Mouse (Mus musculus): Measurements from ENCODE around the gene Edem3.

DNA sequence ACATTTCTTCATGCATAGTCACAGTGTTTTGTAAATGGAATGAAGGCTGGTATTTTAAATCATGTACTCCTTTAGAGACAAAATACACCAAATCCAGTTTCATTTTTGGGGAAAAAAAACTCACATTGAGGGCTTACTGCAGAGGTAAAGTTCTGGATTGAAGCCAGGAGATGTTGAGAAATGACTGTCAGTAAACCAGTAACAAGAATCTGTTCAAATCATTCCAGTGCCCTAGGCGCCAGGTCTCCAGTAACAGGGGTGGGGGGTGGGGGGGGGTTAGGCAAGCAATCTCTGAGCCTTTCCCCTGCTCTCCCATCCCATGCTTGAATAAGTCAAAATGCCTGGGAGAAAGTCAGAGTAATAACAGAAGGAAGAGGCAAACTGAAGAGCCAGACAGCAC is 100.4 kb downstream of the Edem3 start:
- TF ChIP-seq POLR2A (IDR thresholded peaks at IDR 0.05; ENCODE audit: control insufficient read depth, low read depth, low read length): no peak
- no peak for TF ChIP-seq CTCF (IDR thresholded peaks at IDR 0.05; ENCODE audit: control insufficient read depth, insufficient read depth, insufficient replicate concordance, low read depth, low read length)

All from testis, adult 2 months (tissue).